Mouse (Mus musculus): ENCODE measurements around the gene Fam185a.

- no peak for TF ChIP-seq GATA1 (IDR thresholded peaks at IDR 0.05; ENCODE audit: low read length)
- TF ChIP-seq TAL1 (IDR thresholded peaks at IDR 0.05; ENCODE audit: low read length): no peak
These were observed 39.8 kb upstream of the Fam185a start for GRCm38 (mm10) chr5:21384976-21385375.

Measured in erythroblast, embryonic 14.5 days (primary cell).